Mouse (Mus musculus) lung, embryonic 16.5 days (tissue): Measurements from ENCODE around the gene Mettl24. TPM values are rescaled to one million over a fixed set of nuclear protein-coding genes. Genes with fewer than 3 reads are reported as not detected.
A peak's percentile ranks its signal among the peaks of the same experiment; 100 is the strongest.

Source experiments
- ATAC-seq: fragments of 200-750 bp; cut with Nextera tagmentation; 2 replicates; pipeline ENCODE4 v1.8.0; 2017; ENCODE audit warnings: low read depth, mild to moderate bottlenecking, moderate library complexity
- H3K27ac ChIP-seq: fragments of 300-500 bp; sonication (generic); 2 replicates; pipeline ENCODE4 v1.5.1; 2014; ENCODE audit warnings: mild to moderate bottlenecking, control low read depth, low read length
- H3K27me3 ChIP-seq: fragments of 300-500 bp; sonication (generic); 2 replicates; pipeline ENCODE4 v1.6.1; 2014; ENCODE audit warnings: low read depth, low read length, mixed read lengths; ENCODE audit not compliant: control insufficient read depth, insufficient read depth
- H3K36me3 ChIP-seq: fragments of 300-500 bp; sonication (generic); 2 replicates; pipeline ENCODE4 v1.6.1; 2014; ENCODE audit warnings: low read length; ENCODE audit not compliant: control insufficient read depth, insufficient read depth
- H3K4me1 ChIP-seq: fragments of 300-500 bp; sonication (generic); replicated peaks from 2 replicates; pipeline ENCODE4 v1.6.1; 2014; ENCODE audit warnings: low read length, mixed read lengths; ENCODE audit not compliant: control insufficient read depth, insufficient read depth
- H3K4me2 ChIP-seq: fragments of 300-500 bp; sonication (generic); 2 replicates; pipeline ENCODE4 v1.6.1; 2014; ENCODE audit warnings: low read depth, low read length, control low read depth
- H3K4me3 ChIP-seq: fragments of 300-500 bp; sonication (generic); 2 replicates; pipeline ENCODE4 v1.5.1; 2014; ENCODE audit warnings: mild to moderate bottlenecking, low read length, control low read depth
- H3K9ac ChIP-seq: fragments of 300-500 bp; sonication (generic); 2 replicates; pipeline ENCODE4 v1.6.1; 2014; ENCODE audit warnings: low read length, control low read depth
- H3K9me3 ChIP-seq: fragments of 300-500 bp; sonication (generic); 2 replicates; pipeline ENCODE4 v1.6.1; 2016; ENCODE audit warnings: low read length; ENCODE audit not compliant: control insufficient read depth
- WGBS: fragments of 180-500 bp; shearing (Covaris S2); extraction: QIAGEN DNeasy Blood & Tissue Kit; methylation state at CpG from one replicate; pipeline ENCODE4 v1.1.7; 2014; 5-methylcytosine and 5-hydroxymethylcytosine counted together
- polyA plus RNA-seq: library from polyadenylated mRNA; unstranded; fragments of >200 nt; fragmentation: Nextera tagmentation; extraction: Ambion mirVana; gene quantifications from 2 replicates; pipeline ENCODE4 v1.2.1, GENCODE M21; 2015

The Mettl24 gene
- polyA plus RNA-seq, 1 experiment from 2014 or later, result 3.7 TPM

GRCm38 (mm10) chr10:40711127-40711526 is 28.0 kb downstream of the Mettl24 start:
- Histone ChIP-seq H3K27ac (no peak overlapping the region), H3K4me2 (no peak overlapping the region), H3K4me1 (peaks cover 6% of the 10 kb centered on the region; the same call in 1 of the 2 replicates), H3K4me3 (no peak overlapping the region), H3K9me3 (no peaks in the 10 kb centered on the region), H3K9ac (no peak overlapping the region), H3K36me3 (no peaks in the 10 kb centered on the region), H3K27me3 (no peaks in the 10 kb centered on the region)
- no peak for ATAC-seq
- WGBS, result 60% methylated on average over 7 of the region's 7 CpGs

GRCm38 (mm10) chr10:40713018-40713608 is 30.0 kb downstream of the Mettl24 start:
- H3K36me3 ChIP-seq, result no peaks in the 10 kb centered on the region
- ATAC-seq, result peak; percentile 78
- no peak overlapping the region for H3K9ac ChIP-seq
- WGBS, result 18% methylated on average over 9 of the region's 9 CpGs
- no peaks in the 10 kb centered on the region for H3K27me3 ChIP-seq
- H3K4me2 ChIP-seq, result no peak overlapping the region
- no peaks in the 10 kb centered on the region for H3K9me3 ChIP-seq
- no peak overlapping the region for H3K4me3 ChIP-seq
- H3K4me1 ChIP-seq, result peaks cover 9% of the 10 kb centered on the region; the same call in 1 of the 2 replicates
- 0 out of 2 replicates have a peak overlapping the region, but pooled peaks have one; percentile 4 for H3K27ac ChIP-seq

GRCm38 (mm10) chr10:40713829-40714228 is 30.7 kb downstream of the Mettl24 start:
- 73% methylated on average over 9 of the region's 9 CpGs for WGBS
- no peak for ATAC-seq

GRCm38 (mm10) chr10:40715151-40715550 is 32.1 kb downstream of the Mettl24 start:
- H3K9me3 ChIP-seq, result no peaks in the 10 kb centered on the region
- 79% methylated on average over 4 of the region's 4 CpGs for WGBS
- no peak overlapping the region for H3K27ac ChIP-seq
- peaks cover 9% of the 10 kb centered on the region; the same call in 1 of the 2 replicates for H3K4me1 ChIP-seq
- H3K4me3 ChIP-seq, result no peak overlapping the region
- ATAC-seq, result no peak
- H3K27me3 ChIP-seq, result no peaks in the 10 kb centered on the region
- H3K36me3 ChIP-seq, result no peaks in the 10 kb centered on the region
- no peak overlapping the region for H3K4me2 ChIP-seq
- H3K9ac ChIP-seq, result no peak overlapping the region

More at GRCm38 (mm10) chr10:40713829-40714228, 30.7 kb downstream of the Mettl24 start:
- Histone ChIP-seq H3K9me3 (no peaks in the 10 kb centered on the region), H3K36me3 (no peaks in the 10 kb centered on the region), H3K27me3 (no peaks in the 10 kb centered on the region), H3K4me3 (no peak overlapping the region), H3K4me1 (peaks cover 9% of the 10 kb centered on the region; the same call in 1 of the 2 replicates), H3K9ac (no peak overlapping the region), H3K27ac (no peak overlapping the region), H3K4me2 (no peak overlapping the region)

- Histone ChIP-seq H3K27ac (no peak overlapping the region), H3K9ac (no peak overlapping the region), H3K4me1 (peaks cover 9% of the 10 kb centered on the region; the same call in 1 of the 2 replicates), H3K27me3 (no peaks in the 10 kb centered on the region), H3K9me3 (no peaks in the 10 kb centered on the region), H3K4me2 (no peak overlapping the region), H3K4me3 (no peak overlapping the region), H3K36me3 (no peaks in the 10 kb centered on the region)
- peak; percentile 47; the same call in 1 of the 2 replicates for ATAC-seq
- 52% methylated on average over 8 of the region's 8 CpGs for WGBS
Measured at GRCm38 (mm10) chr10:40716296-40716695, 33.2 kb downstream of the Mettl24 start.

- Histone ChIP-seq H3K4me3 (no peak overlapping the region), H3K27ac (no peak overlapping the region)
- WGBS, result 45% methylated on average over 3 of the region's 3 CpGs
Measured at GRCm38 (mm10) chr10:40716713-40717112, 33.6 kb downstream of the Mettl24 start.

GRCm38 (mm10) chr10:40718362-40718761 is 35.3 kb downstream of the Mettl24 start:
- no peak for ATAC-seq
- Histone ChIP-seq H3K36me3 (no peaks in the 10 kb centered on the region), H3K9ac (no peak overlapping the region), H3K9me3 (no peaks in the 10 kb centered on the region), H3K4me3 (no peak overlapping the region), H3K4me2 (no peak overlapping the region), H3K4me1 (peaks cover 3% of the 10 kb centered on the region; the same call in 1 of the 2 replicates), H3K27me3 (no peaks in the 10 kb centered on the region), H3K27ac (no peak overlapping the region)
- 95% methylated on average over 13 of the region's 13 CpGs for WGBS

More at GRCm38 (mm10) chr10:40716713-40717112, 33.6 kb downstream of the Mettl24 start:
- Histone ChIP-seq H3K9me3 (no peaks in the 10 kb centered on the region), H3K4me2 (no peak overlapping the region), H3K4me1 (peaks cover 9% of the 10 kb centered on the region; the same call in 1 of the 2 replicates), H3K9ac (no peak overlapping the region), H3K27me3 (no peaks in the 10 kb centered on the region), H3K36me3 (no peaks in the 10 kb centered on the region)
- ATAC-seq, result no peak

GRCm38 (mm10) chr10:40719062-40719461 is 36.0 kb downstream of the Mettl24 start:
- 40% methylated on average over 6 of the region's 6 CpGs for WGBS
- Histone ChIP-seq H3K4me3 (no peak overlapping the region), H3K9ac (no peak overlapping the region), H3K9me3 (no peaks in the 10 kb centered on the region), H3K4me1 (peaks cover 2% of the 10 kb centered on the region; the same call in 1 of the 2 replicates), H3K27ac (no peak overlapping the region), H3K36me3 (no peaks in the 10 kb centered on the region), H3K27me3 (no peaks in the 10 kb centered on the region), H3K4me2 (no peak overlapping the region)
- ATAC-seq, result no peak

GRCm38 (mm10) chr10:40720883-40721282 is 37.8 kb downstream of the Mettl24 start:
- Histone ChIP-seq H3K9me3 (no peaks in the 10 kb centered on the region), H3K4me3 (no peak overlapping the region), H3K36me3 (no peaks in the 10 kb centered on the region), H3K9ac (no peak overlapping the region), H3K27ac (no peak overlapping the region), H3K27me3 (no peaks in the 10 kb centered on the region), H3K4me1 (peaks cover 5% of the 10 kb centered on the region; the same call in 1 of the 2 replicates), H3K4me2 (no peak overlapping the region)
- WGBS, result 47% methylated on average over 5 of the region's 5 CpGs
- no peak for ATAC-seq
